7 mouse cellular contexts compared by ENCODE assay signal in genomic region chr12:53587691-53588504, GRCm38 (mm10).
DNase-seq lines count a peak whose midpoint lies in the region; ATAC-seq lines count a peak whose summit lies in the region.

No protein-coding gene starts in this region.

- H3K9me3 ChIP-seq in embryonic facial prominence, embryonic 10.5 days, result no peaks in the 10 kb centered on the region
- no peaks in the 10 kb centered on the region for H3K9me3 ChIP-seq in heart, embryonic 12.5 days (replicated peaks)

- H3K4me3 ChIP-seq in embryonic facial prominence, embryonic 10.5 days, result no peak overlapping the region
- H3K4me3 ChIP-seq in heart, embryonic 12.5 days, result no peak overlapping the region

- peak; percentile 67; the same call in 1 of the 2 replicates for ATAC-seq in heart, embryonic 12.5 days (ENCODE audit: insufficient number of reproducible peaks, low FRiP score)
- ATAC-seq in erythroid progenitor cell, adult 5-6 weeks (replicated peaks; ENCODE audit: low FRiP score, poor library complexity, severe bottlenecking), result no peak

- H3K9ac ChIP-seq in heart, embryonic 12.5 days, result no peak overlapping the region

- no peaks in the 10 kb centered on the region for H3K36me3 ChIP-seq in embryonic facial prominence, embryonic 10.5 days (replicated peaks)
- H3K36me3 ChIP-seq in heart, embryonic 12.5 days, result no peaks in the 10 kb centered on the region

- WGBS in embryonic facial prominence, embryonic 10.5 days, result 83% methylated on average over 19 of the region's 19 CpGs
- 74% methylated on average over 19 of the region's 19 CpGs for WGBS in heart, embryonic 12.5 days

- H3K4me2 ChIP-seq in heart, embryonic 12.5 days, result no peak overlapping the region

- no peak overlapping the region for H3K27ac ChIP-seq in embryonic facial prominence, embryonic 10.5 days (replicated peaks)
- peak overlapping the region; percentile 16; the same call in 1 of the 2 replicates for H3K27ac ChIP-seq in heart, embryonic 12.5 days (ENCODE audit: poor library complexity, severe bottlenecking)

- H3K27me3 ChIP-seq in embryonic facial prominence, embryonic 10.5 days (replicated peaks; ENCODE audit: low read depth, poor library complexity, severe bottlenecking), result no peaks in the 10 kb centered on the region
- no peaks in the 10 kb centered on the region for H3K27me3 ChIP-seq in heart, embryonic 12.5 days (replicated peaks)

- DNase-seq in ES-CJ7 (ENCODE audit: low read depth, low spot score) (peak; percentile 28), adipocyte (ENCODE audit: low spot score) (peak; percentile 32)
- DNase-seq in embryonic facial prominence, embryonic 10.5 days (ENCODE audit: low spot score), result peak; percentile 12
- DNase-seq in layer of hippocampus, postnatal 25 days (ENCODE audit: extremely low spot score in 1 of 2, low spot score in 1 of 2), result peak; percentile 19 to 27
- peak; percentile 73 for DNase-seq in retina, embryonic 14.5 days (ENCODE audit: low spot score)

- H3K4me1 ChIP-seq in embryonic facial prominence, embryonic 10.5 days, result peaks cover 26% of the 10 kb centered on the region
- peaks cover 11% of the 10 kb centered on the region for H3K4me1 ChIP-seq in heart, embryonic 12.5 days (replicated peaks)

Comparison
In these comparisons a context has a peak if more than half of its experiments do, and no peak if none do; other contexts are left out.
1. DNase-seq: peak in every context shown above with its lines; median percentile 73 in retina, embryonic 14.5 days; 32 in adipocyte; 28 in ES-CJ7; 23 in layer of hippocampus, postnatal 25 days; 12 in embryonic facial prominence, embryonic 10.5 days.